Mouse (Mus musculus): ENCODE measurements around the gene Fcgr3. TPM values are rescaled to one million over a fixed set of nuclear protein-coding genes. Genes with fewer than 3 reads are reported as not detected.
"Not testable (repeated sequence)": the region's sequence is repeated elsewhere in the genome, so short reads cannot be mapped to it uniquely, and the experiment has no call there.

Fcgr3 gene
- polyA plus RNA-seq, 1 experiment = not detected

DNA sequence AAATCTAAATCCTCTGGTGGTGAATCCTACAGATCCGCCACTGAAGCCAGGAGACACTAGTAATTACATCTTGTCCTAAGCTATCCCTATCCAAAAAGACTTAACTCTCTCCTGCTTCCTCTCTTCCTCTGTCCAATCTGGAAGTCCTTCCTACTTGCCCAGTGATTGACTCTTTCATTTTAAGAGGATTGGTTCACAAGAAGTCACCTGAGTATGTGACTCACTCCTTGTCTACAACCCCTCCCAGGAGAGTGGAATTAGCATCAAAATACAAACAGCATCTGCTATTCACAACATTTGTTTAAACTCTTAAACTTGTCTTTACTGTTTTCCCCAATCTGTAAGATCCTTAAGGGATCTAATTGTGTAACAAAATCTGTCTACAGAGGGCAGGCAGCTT lies 25.2 kb upstream of the Fcgr3 start:
- TF ChIP-seq MYOD1 (IDR thresholded peaks at IDR 0.05; ENCODE audit: control insufficient read depth, insufficient read length, low read depth) (no peak), USF1 (IDR thresholded peaks at IDR 0.05; ENCODE audit: low read depth) (no peak), CEBPB (IDR thresholded peaks at IDR 0.05; ENCODE audit: low read depth) (no peak), MYOG (IDR thresholded peaks at IDR 0.05; ENCODE audit: control insufficient read depth, extremely low read depth, insufficient read length) (no peak), FOSL1 (IDR thresholded peaks at IDR 0.05; ENCODE audit: insufficient read depth, low read length, poor library complexity, severe bottlenecking) (no peak), MAX (IDR thresholded peaks at IDR 0.05) (no peak), CTCF (IDR thresholded peaks at IDR 0.05; ENCODE audit: control insufficient read depth, insufficient read depth, insufficient read length) (no peak)

GRCm38 (mm10) chr1:171088237-171088869 lies 23.6 kb upstream of the Fcgr3 start:
- H3ac ChIP-seq (ENCODE audit: control insufficient read depth, insufficient read length, low read depth); H3K36me3 ChIP-seq (ENCODE audit: control insufficient read depth, insufficient read depth); H3K27me3 ChIP-seq (ENCODE audit: control insufficient read depth, insufficient read depth, insufficient read length); H3K4me3 ChIP-seq (ENCODE audit: insufficient read depth, poor library complexity, severe bottlenecking); H3K79me3 ChIP-seq (ENCODE audit: low read depth); H3K79me2 ChIP-seq (ENCODE audit: control insufficient read depth, insufficient read depth): not testable (repeated sequence)

More for the DNA sequence above, 25.2 kb upstream of the Fcgr3 start:
- Histone ChIP-seq H3K4me3 (ENCODE audit: insufficient read depth, poor library complexity, severe bottlenecking) (no peak overlapping the region), H3K79me2 (ENCODE audit: control insufficient read depth, insufficient read depth) (no peaks in the 10 kb centered on the region), H3K36me3 (ENCODE audit: control insufficient read depth, insufficient read depth) (no peaks in the 10 kb centered on the region), H3K79me3 (ENCODE audit: low read depth) (no peaks in the 10 kb centered on the region), H3K27me3 (ENCODE audit: control insufficient read depth, insufficient read depth, insufficient read length) (no peaks in the 10 kb centered on the region), H3ac (ENCODE audit: control insufficient read depth, insufficient read length, low read depth) (no peak overlapping the region)

DNA sequence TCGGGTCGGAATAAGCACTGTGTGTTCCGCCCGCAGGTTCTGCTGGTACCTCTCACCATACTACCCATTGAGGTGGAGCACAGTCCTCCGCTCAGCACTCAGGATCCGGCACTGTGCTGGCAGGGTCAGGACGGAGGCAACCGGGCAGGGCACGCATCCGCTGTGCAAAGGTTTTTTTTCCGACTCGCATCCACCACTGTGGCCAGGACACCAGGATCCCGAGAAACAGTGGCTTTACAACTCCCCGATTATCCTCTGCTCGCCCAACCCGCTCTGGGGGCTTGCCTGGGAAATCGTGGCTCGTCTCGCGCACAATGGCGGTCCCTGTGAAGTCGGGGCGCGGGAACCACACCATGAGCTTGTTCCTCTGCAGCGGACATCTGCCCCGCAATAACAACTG lies 21.0 kb upstream of the Fcgr3 start:
- H3K27me3 ChIP-seq (ENCODE audit: control insufficient read depth, insufficient read depth, insufficient read length) = no peaks in the 10 kb centered on the region
- H3ac ChIP-seq (ENCODE audit: control insufficient read depth, insufficient read length, low read depth) = no peak overlapping the region
- no peaks in the 10 kb centered on the region for H3K79me2 ChIP-seq (ENCODE audit: control insufficient read depth, insufficient read depth)
- no peak overlapping the region for H3K4me3 ChIP-seq (ENCODE audit: insufficient read depth, poor library complexity, severe bottlenecking)
- H3K36me3 ChIP-seq (ENCODE audit: control insufficient read depth, insufficient read depth) = no peaks in the 10 kb centered on the region
- no peaks in the 10 kb centered on the region for H3K79me3 ChIP-seq (ENCODE audit: low read depth)
- no peak for TF ChIP-seq USF1 (IDR thresholded peaks at IDR 0.05; ENCODE audit: low read depth)
- no peak for TF ChIP-seq MYOG (IDR thresholded peaks at IDR 0.05; ENCODE audit: control insufficient read depth, extremely low read depth, insufficient read length)
- TF ChIP-seq MAX (IDR thresholded peaks at IDR 0.05) = no peak
- no peak for TF ChIP-seq CEBPB (IDR thresholded peaks at IDR 0.05; ENCODE audit: low read depth)
- TF ChIP-seq CTCF (IDR thresholded peaks at IDR 0.05; ENCODE audit: control insufficient read depth, insufficient read depth, insufficient read length) = no peak
- TF ChIP-seq MYOD1 (IDR thresholded peaks at IDR 0.05; ENCODE audit: control insufficient read depth, insufficient read length, low read depth) = no peak
- no peak for TF ChIP-seq FOSL1 (IDR thresholded peaks at IDR 0.05; ENCODE audit: insufficient read depth, low read length, poor library complexity, severe bottlenecking)

GRCm38 (mm10) chr1:171081512-171082231 lies 16.9 kb upstream of the Fcgr3 start:
- not testable (repeated sequence) for H3K79me3 ChIP-seq (ENCODE audit: low read depth); H3K79me2 ChIP-seq (ENCODE audit: control insufficient read depth, insufficient read depth); H3K36me3 ChIP-seq (ENCODE audit: control insufficient read depth, insufficient read depth); H3K4me3 ChIP-seq (ENCODE audit: insufficient read depth, poor library complexity, severe bottlenecking); H3ac ChIP-seq (ENCODE audit: control insufficient read depth, insufficient read length, low read depth); H3K27me3 ChIP-seq (ENCODE audit: control insufficient read depth, insufficient read depth, insufficient read length)

GRCm38 (mm10) chr1:171079825-171080224 lies 15.1 kb upstream of the Fcgr3 start:
- H3K79me2 ChIP-seq (ENCODE audit: control insufficient read depth, insufficient read depth); H3K36me3 ChIP-seq (ENCODE audit: control insufficient read depth, insufficient read depth); H3K27me3 ChIP-seq (ENCODE audit: control insufficient read depth, insufficient read depth, insufficient read length); H3ac ChIP-seq (ENCODE audit: control insufficient read depth, insufficient read length, low read depth); H3K4me3 ChIP-seq (ENCODE audit: insufficient read depth, poor library complexity, severe bottlenecking); H3K79me3 ChIP-seq (ENCODE audit: low read depth): not testable (repeated sequence)

DNA sequence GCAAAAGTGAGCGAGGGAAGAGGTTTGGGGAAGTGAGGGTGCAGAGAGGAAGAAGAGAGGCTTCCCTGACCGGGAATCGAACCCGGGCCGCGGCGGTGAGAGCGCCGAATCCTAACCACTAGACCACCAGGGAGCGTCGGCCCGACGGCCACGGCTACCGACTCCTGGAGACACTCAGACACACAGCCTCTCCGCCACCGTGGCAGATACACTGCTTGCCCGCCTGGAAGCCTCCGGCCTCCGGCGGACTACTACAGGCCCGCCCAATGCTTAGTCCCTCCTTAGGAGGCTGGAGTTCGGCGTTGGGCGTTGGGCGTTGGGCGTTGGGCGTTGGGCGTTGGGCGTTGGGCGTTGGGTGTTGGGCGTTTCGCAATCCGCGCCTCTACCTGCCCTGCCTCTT lies 14.6 kb upstream of the Fcgr3 start:
- not testable (repeated sequence) for H3K79me3 ChIP-seq (ENCODE audit: low read depth); H3K4me3 ChIP-seq (ENCODE audit: insufficient read depth, poor library complexity, severe bottlenecking); H3K79me2 ChIP-seq (ENCODE audit: control insufficient read depth, insufficient read depth); H3ac ChIP-seq (ENCODE audit: control insufficient read depth, insufficient read length, low read depth); H3K36me3 ChIP-seq (ENCODE audit: control insufficient read depth, insufficient read depth); H3K27me3 ChIP-seq (ENCODE audit: control insufficient read depth, insufficient read depth, insufficient read length)

GRCm38 (mm10) chr1:171078419-171078818 lies 13.7 kb upstream of the Fcgr3 start:
- H3K79me2 ChIP-seq (ENCODE audit: control insufficient read depth, insufficient read depth); H3ac ChIP-seq (ENCODE audit: control insufficient read depth, insufficient read length, low read depth); H3K27me3 ChIP-seq (ENCODE audit: control insufficient read depth, insufficient read depth, insufficient read length); H3K36me3 ChIP-seq (ENCODE audit: control insufficient read depth, insufficient read depth); H3K4me3 ChIP-seq (ENCODE audit: insufficient read depth, poor library complexity, severe bottlenecking); H3K79me3 ChIP-seq (ENCODE audit: low read depth): not testable (repeated sequence)

- H3ac ChIP-seq (ENCODE audit: control insufficient read depth, insufficient read length, low read depth); H3K4me3 ChIP-seq (ENCODE audit: insufficient read depth, poor library complexity, severe bottlenecking); H3K27me3 ChIP-seq (ENCODE audit: control insufficient read depth, insufficient read depth, insufficient read length): not testable (repeated sequence)
These were observed 13.2 kb upstream of the Fcgr3 start for GRCm38 (mm10) chr1:171077955-171078354.

GRCm38 (mm10) chr1:171077192-171077591 lies 12.5 kb upstream of the Fcgr3 start:
- H3K79me2 ChIP-seq (ENCODE audit: control insufficient read depth, insufficient read depth); H3K27me3 ChIP-seq (ENCODE audit: control insufficient read depth, insufficient read depth, insufficient read length); H3K36me3 ChIP-seq (ENCODE audit: control insufficient read depth, insufficient read depth); H3K4me3 ChIP-seq (ENCODE audit: insufficient read depth, poor library complexity, severe bottlenecking); H3K79me3 ChIP-seq (ENCODE audit: low read depth); H3ac ChIP-seq (ENCODE audit: control insufficient read depth, insufficient read length, low read depth): not testable (repeated sequence)

More at GRCm38 (mm10) chr1:171077955-171078354, 13.2 kb upstream of the Fcgr3 start:
- H3K79me3 ChIP-seq (ENCODE audit: low read depth); H3K36me3 ChIP-seq (ENCODE audit: control insufficient read depth, insufficient read depth); H3K79me2 ChIP-seq (ENCODE audit: control insufficient read depth, insufficient read depth): not testable (repeated sequence)

GRCm38 (mm10) chr1:171076176-171076575 lies 11.4 kb upstream of the Fcgr3 start:
- H3K4me3 ChIP-seq (ENCODE audit: insufficient read depth, poor library complexity, severe bottlenecking); H3K79me2 ChIP-seq (ENCODE audit: control insufficient read depth, insufficient read depth); H3ac ChIP-seq (ENCODE audit: control insufficient read depth, insufficient read length, low read depth); H3K36me3 ChIP-seq (ENCODE audit: control insufficient read depth, insufficient read depth); H3K79me3 ChIP-seq (ENCODE audit: low read depth); H3K27me3 ChIP-seq (ENCODE audit: control insufficient read depth, insufficient read depth, insufficient read length): not testable (repeated sequence)

All from C2C12 (cell line).